Mouse (Mus musculus) adipocyte (in vitro differentiated cells): ENCODE results near the gene Gm3383.
"Not testable (repeated sequence)": the region's sequence is repeated elsewhere in the genome, so short reads cannot be mapped to it uniquely, and the experiment has no call there.

Source experiments
- DNase-seq: peaks from one replicate; pipeline ENCODE4 v3.0.0-alpha.2; 2016; ENCODE audit warnings: low spot score

Gm3383 gene

DNA sequence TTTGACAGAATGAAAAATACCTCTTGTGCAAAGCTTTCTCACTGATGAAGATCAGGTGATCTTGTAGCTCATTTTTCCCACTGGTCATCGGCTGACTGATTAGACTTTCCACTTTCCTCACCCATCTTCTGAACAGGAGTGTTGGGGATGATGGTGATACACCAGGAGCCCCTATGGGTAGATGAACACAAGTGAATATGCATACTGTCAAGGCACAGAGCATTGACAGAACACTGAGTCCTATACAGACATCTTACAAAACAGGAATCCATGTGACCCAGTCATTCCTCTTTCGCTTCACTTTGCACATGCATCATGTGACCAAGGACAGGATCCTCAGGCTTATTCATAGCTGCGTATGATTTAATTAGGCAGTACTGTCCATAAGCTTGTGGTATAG is at the start of gene Gm3383:
Gm3383 (minus strand) TSS at position 101 of the 400 bp plus-strand sequence.
- not testable (repeated sequence) for DNase-seq

DNA sequence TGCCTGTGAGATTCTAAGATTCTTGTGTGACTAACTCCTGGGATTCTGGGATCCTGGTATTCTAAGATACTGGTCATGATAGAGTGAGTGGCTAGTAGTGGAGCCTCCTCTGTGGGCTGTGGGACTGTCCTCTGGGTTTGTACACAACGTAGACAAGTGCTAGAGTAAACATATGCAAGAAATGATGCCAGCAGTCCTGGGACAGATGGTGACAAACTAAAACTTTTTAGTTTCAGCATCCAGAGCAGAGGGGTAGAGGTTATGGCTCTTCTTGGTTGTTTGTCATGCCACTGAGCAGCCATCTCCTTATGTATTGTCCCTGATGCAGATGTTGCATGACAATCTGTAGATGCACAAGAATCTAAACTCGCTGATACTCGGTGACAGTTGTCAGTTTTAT is 48.1 kb upstream of the Gm3383 start:
- DNase-seq, result not testable (repeated sequence)

DNA sequence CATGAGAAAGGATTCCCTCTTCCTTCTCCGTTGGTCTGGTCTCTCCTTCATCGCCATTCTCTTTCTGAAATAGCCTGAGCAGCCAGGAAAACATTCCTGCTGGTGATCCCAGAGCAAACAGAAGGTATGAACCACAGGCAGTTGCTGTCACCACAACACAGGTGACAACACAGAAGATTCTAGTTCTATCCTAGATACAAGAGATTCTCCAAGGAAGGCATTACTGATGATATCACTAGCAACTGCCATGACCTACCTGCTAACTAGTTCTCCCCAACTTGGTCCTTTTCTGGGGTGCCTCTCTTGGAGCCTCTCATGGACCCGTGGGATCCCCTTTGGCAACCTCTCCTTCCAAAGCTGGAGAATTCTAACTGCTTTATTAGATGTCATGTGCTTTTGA is 22.4 kb upstream of the Gm3383 start, which contains the start of gene Gm3424:
Gm3424 (minus strand) TSS at position 101 of the 400 bp plus-strand sequence.
- DNase-seq, result not testable (repeated sequence)

DNA sequence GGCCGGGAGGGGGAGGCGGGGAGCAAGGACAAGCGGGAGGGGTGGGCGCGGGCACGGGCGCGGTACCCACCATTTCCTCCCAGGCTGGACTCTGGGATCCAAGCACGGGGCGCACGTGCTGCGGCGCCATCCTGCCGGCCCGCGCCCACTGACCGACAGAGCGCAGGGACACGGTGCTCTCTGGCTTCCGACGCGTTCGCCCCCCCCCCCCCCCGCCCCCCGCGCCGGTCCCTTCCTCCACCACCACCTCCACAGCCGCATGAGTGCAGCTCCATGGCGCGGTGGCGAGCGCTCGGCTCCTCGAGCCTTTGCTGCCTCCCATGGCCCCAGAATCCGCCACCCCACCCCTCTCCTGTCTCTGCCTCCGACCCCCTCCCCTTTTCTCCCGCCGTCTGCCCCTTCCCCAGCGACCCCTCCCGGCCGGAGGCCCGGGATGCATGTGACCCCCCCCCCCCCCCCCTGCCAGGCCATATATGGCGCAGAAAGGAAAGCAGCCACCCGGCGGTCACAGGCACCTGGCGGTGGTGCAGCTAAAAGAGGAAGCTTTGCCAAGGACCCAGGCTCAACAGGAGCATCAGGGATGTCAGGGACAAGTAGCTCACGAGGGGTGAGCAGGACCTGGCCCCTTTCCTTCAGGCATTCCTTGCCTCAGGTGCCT is 5.0 kb upstream of the Gm3383 start:
- DNase-seq, result not testable (repeated sequence)

DNA sequence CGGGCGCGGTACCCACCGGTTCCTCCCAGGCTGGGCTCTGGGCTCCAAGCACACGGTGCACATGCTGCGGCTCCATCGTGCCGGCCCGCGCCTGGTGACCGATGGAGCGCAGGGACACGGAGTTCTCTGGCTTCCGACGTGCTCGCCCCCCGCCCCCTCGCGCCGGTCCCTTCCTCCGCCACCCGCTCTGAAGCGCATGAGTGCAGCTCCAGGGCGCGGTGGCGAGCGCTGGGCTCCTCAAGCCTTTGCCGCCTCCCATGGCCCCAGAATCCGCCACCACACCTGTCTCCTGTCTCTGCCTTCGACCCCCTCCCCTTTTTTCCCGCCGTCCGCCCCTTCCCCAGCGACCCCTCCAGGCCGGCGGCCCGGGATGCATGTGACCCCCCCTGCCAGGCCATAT is 66.3 kb downstream of the Gm3383 start, which contains the start of gene Gm3373:
Gm3373 (minus strand) TSS at position 101 of the 400 bp plus-strand sequence.
- not testable (repeated sequence) for DNase-seq

DNA sequence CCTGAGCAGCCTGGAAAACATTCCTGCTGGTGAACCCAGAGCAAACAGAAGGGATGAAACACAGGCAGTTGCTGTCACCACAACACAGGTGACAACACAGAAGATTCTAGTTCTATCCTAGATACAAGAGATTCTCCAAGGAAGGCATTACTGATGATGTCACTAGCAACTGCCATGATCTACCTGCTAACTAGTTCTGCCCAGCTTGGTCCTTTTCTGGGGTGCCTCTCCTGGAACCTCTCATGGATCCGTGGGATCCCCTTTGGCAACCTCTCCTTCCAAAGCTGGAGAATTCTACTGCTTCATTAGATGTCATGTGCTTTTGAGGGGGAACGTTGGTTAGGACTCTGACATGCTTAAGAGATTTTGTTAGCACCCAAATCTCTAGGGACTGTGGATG is 120.4 kb downstream of the Gm3383 start, which contains the start of gene Gm9603:
Gm9603 (minus strand) TSS at position 101 of the 400 bp plus-strand sequence.
- not testable (repeated sequence) for DNase-seq

DNA sequence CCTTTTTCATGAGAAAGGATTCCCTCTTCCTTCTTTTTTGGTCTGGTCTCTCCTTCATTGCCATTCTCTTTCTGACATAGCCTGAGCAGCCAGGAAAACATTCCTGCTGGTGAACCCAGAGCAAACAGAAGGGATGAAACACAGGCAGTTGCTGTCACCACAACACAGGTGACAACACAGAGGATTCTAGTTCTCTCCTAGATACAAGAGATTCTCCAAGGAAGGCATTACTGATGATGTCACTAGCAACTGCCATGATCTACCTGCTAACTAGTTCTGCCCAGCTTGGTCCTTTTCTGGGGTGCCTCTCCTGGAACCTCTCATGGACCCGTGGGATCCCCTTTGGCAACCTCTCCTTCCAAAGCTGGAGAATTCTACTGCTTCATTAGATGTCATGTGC is 174.9 kb downstream of the Gm3383 start, which contains the start of gene Gm8265:
Gm8265 (minus strand) TSS at position 101 of the 400 bp plus-strand sequence.
- not testable (repeated sequence) for DNase-seq
